Mouse (Mus musculus): Measurements from ENCODE around the gene Phyh. TPM values are rescaled to one million over a fixed set of nuclear protein-coding genes. Genes with fewer than 3 reads are reported as not detected.

Gene Phyh
- polyA plus RNA-seq, 1 experiment from 2014 or later: 47.0 TPM

- Histone ChIP-seq H3K9me3 (ENCODE audit: control insufficient read depth, low read length) (no peaks in the 10 kb centered on the region), H3K27ac (ENCODE audit: low read depth, low read length) (peak overlapping the region; percentile 100), H3K4me2 (replicated peaks; ENCODE audit: low read depth, low read length) (peak overlapping the region; percentile 78), H3K9ac (ENCODE audit: low read depth, low read length) (peak overlapping the region; percentile 99), H3K4me1 (replicated peaks; ENCODE audit: control insufficient read depth, insufficient read depth, low read length) (peaks cover 4% of the 10 kb centered on the region; the same call in 1 of the 2 replicates), H3K4me3 (ENCODE audit: low read depth, low read length) (peak overlapping the region; percentile 88), H3K27me3 (ENCODE audit: control insufficient read depth, insufficient read depth, low read length) (no peaks in the 10 kb centered on the region), H3K36me3 (ENCODE audit: control insufficient read depth, insufficient read depth, low read length) (peaks cover 5% of the 10 kb centered on the region; the same call in 1 of the 2 replicates)
- DNase-seq (ENCODE audit: low spot score) (peak; percentile 42), ATAC-seq (ENCODE audit: low FRiP score) (no peak)
- 3% methylated on average over 18 of the region's 18 CpGs for WGBS
Observed at GRCm38 (mm10) chr2:4883009-4883704, 35.7 kb upstream of the Phyh start.

DNA sequence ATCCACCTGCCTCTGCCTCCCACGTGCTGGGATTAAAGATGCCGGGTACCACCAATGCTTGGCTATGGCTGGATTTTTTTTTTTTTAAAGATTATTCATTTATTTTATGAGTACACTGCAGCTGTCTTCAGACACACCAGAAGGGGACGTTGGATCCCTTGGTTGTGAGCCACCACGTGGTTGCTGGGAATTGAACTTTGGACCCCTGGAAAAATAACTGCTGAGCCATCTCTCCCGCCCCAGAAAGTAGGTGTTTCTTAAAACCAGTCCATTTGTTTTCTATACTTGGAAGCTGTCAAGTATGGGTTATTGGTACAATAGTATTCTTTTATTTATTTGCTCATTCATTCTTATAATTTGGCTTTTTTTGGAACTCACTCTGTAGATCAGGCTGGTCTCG, 31.9 kb upstream of the Phyh start:
- H3K27me3 ChIP-seq (ENCODE audit: control insufficient read depth, insufficient read depth, low read length): no peaks in the 10 kb centered on the region
- DNase-seq (ENCODE audit: low spot score) (no peak), ATAC-seq (ENCODE audit: low FRiP score) (no peak)
- peaks cover 4% of the 10 kb centered on the region; the same call in 1 of the 2 replicates for H3K4me1 ChIP-seq (replicated peaks; ENCODE audit: control insufficient read depth, insufficient read depth, low read length)
- H3K36me3 ChIP-seq (ENCODE audit: control insufficient read depth, insufficient read depth, low read length): peaks cover 18% of the 10 kb centered on the region
- H3K9me3 ChIP-seq (ENCODE audit: control insufficient read depth, low read length): no peaks in the 10 kb centered on the region
- WGBS: 93% methylated on average over 6 of the region's 6 CpGs
- no peak overlapping the region for H3K4me3 ChIP-seq (ENCODE audit: low read depth, low read length)
- H3K9ac ChIP-seq (ENCODE audit: low read depth, low read length): no peak overlapping the region
- no peak overlapping the region for H3K4me2 ChIP-seq (replicated peaks; ENCODE audit: low read depth, low read length)
- no peak overlapping the region for H3K27ac ChIP-seq (ENCODE audit: low read depth, low read length)

DNA sequence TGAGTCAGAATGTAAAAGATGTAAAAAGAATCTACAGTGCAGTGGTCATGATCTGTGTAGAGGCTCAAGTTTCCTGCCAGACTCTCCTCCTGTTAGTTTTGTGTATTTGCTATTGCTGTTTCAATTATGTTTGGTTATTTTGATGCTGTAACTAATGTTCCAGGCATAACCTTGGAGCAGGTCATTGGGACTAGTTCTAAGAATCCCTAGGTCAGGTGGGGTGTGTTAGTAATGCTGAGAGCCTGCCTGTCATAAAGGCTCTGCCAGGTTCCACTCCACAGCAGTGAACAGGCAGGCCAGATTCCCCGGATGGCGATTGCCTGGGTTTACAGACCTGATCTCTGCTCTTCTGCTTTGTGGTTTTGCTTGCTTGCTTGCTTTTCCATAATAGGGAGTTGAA, 23.2 kb upstream of the Phyh start:
- H3K4me2 ChIP-seq (replicated peaks; ENCODE audit: low read depth, low read length): no peak overlapping the region
- ATAC-seq (ENCODE audit: low FRiP score) (no peak), DNase-seq (ENCODE audit: low spot score) (no peak)
- no peaks in the 10 kb centered on the region for H3K27me3 ChIP-seq (ENCODE audit: control insufficient read depth, insufficient read depth, low read length)
- H3K4me1 ChIP-seq (replicated peaks; ENCODE audit: control insufficient read depth, insufficient read depth, low read length): no peaks in the 10 kb centered on the region
- H3K4me3 ChIP-seq (ENCODE audit: low read depth, low read length): no peak overlapping the region
- no peak overlapping the region for H3K27ac ChIP-seq (ENCODE audit: low read depth, low read length)
- H3K36me3 ChIP-seq (ENCODE audit: control insufficient read depth, insufficient read depth, low read length): peaks cover 16% of the 10 kb centered on the region
- WGBS: 91% methylated on average over 2 of the region's 2 CpGs
- no peak overlapping the region for H3K9ac ChIP-seq (ENCODE audit: low read depth, low read length)
- H3K9me3 ChIP-seq (ENCODE audit: control insufficient read depth, low read length): no peaks in the 10 kb centered on the region

- Histone ChIP-seq H3K4me3 (ENCODE audit: low read depth, low read length) (no peak overlapping the region), H3K9ac (ENCODE audit: low read depth, low read length) (no peak overlapping the region), H3K4me2 (replicated peaks; ENCODE audit: low read depth, low read length) (no peak overlapping the region), H3K27ac (ENCODE audit: low read depth, low read length) (no peak overlapping the region), H3K9me3 (ENCODE audit: control insufficient read depth, low read length) (no peaks in the 10 kb centered on the region), H3K4me1 (replicated peaks; ENCODE audit: control insufficient read depth, insufficient read depth, low read length) (no peaks in the 10 kb centered on the region), H3K36me3 (ENCODE audit: control insufficient read depth, insufficient read depth, low read length) (peaks cover 16% of the 10 kb centered on the region), H3K27me3 (ENCODE audit: control insufficient read depth, insufficient read depth, low read length) (no peaks in the 10 kb centered on the region)
- WGBS: 95% methylated on average over 4 of the region's 4 CpGs
- no peak for DNase-seq (ENCODE audit: low spot score)
- ATAC-seq (ENCODE audit: low FRiP score): no peak
Observed at GRCm38 (mm10) chr2:4896970-4897369, 21.8 kb upstream of the Phyh start.

GRCm38 (mm10) chr2:4900624-4901023, 18.2 kb upstream of the Phyh start:
- Histone ChIP-seq H3K4me1 (replicated peaks; ENCODE audit: control insufficient read depth, insufficient read depth, low read length) (no peaks in the 10 kb centered on the region), H3K27me3 (ENCODE audit: control insufficient read depth, insufficient read depth, low read length) (no peaks in the 10 kb centered on the region), H3K9ac (ENCODE audit: low read depth, low read length) (no peak overlapping the region), H3K4me2 (replicated peaks; ENCODE audit: low read depth, low read length) (no peak overlapping the region), H3K27ac (ENCODE audit: low read depth, low read length) (no peak overlapping the region), H3K4me3 (ENCODE audit: low read depth, low read length) (no peak overlapping the region), H3K9me3 (ENCODE audit: control insufficient read depth, low read length) (no peaks in the 10 kb centered on the region), H3K36me3 (ENCODE audit: control insufficient read depth, insufficient read depth, low read length) (peaks cover 10% of the 10 kb centered on the region)
- ATAC-seq (ENCODE audit: low FRiP score): no peak
- no peak for DNase-seq (ENCODE audit: low spot score)
- WGBS: 92% methylated on average over 6 of the region's 6 CpGs

- 96% methylated on average over 5 of the region's 5 CpGs for WGBS
- H3K4me1 ChIP-seq (replicated peaks; ENCODE audit: control insufficient read depth, insufficient read depth, low read length): no peaks in the 10 kb centered on the region
- H3K4me3 ChIP-seq (ENCODE audit: low read depth, low read length): no peak overlapping the region
- no peak for DNase-seq (ENCODE audit: low spot score)
- no peak for ATAC-seq (ENCODE audit: low FRiP score)
- peaks cover 13% of the 10 kb centered on the region for H3K36me3 ChIP-seq (ENCODE audit: control insufficient read depth, insufficient read depth, low read length)
- H3K4me2 ChIP-seq (replicated peaks; ENCODE audit: low read depth, low read length): no peak overlapping the region
- H3K9me3 ChIP-seq (ENCODE audit: control insufficient read depth, low read length): no peaks in the 10 kb centered on the region
- H3K27ac ChIP-seq (ENCODE audit: low read depth, low read length): no peak overlapping the region
- H3K9ac ChIP-seq (ENCODE audit: low read depth, low read length): no peak overlapping the region
- no peaks in the 10 kb centered on the region for H3K27me3 ChIP-seq (ENCODE audit: control insufficient read depth, insufficient read depth, low read length)
Observed at GRCm38 (mm10) chr2:4902346-4902745, 16.5 kb upstream of the Phyh start.

- no peaks in the 10 kb centered on the region for H3K27me3 ChIP-seq (ENCODE audit: control insufficient read depth, insufficient read depth, low read length)
- H3K4me3 ChIP-seq (ENCODE audit: low read depth, low read length): no peak overlapping the region
- no peak overlapping the region for H3K4me2 ChIP-seq (replicated peaks; ENCODE audit: low read depth, low read length)
- H3K9me3 ChIP-seq (ENCODE audit: control insufficient read depth, low read length): no peaks in the 10 kb centered on the region
- H3K27ac ChIP-seq (ENCODE audit: low read depth, low read length): no peak overlapping the region
- H3K36me3 ChIP-seq (ENCODE audit: control insufficient read depth, insufficient read depth, low read length): peaks cover 8% of the 10 kb centered on the region; the same call in 1 of the 2 replicates
- 94% methylated on average over 6 of the region's 6 CpGs for WGBS
- no peak for ATAC-seq (ENCODE audit: low FRiP score)
- DNase-seq (ENCODE audit: low spot score): no peak
- no peaks in the 10 kb centered on the region for H3K4me1 ChIP-seq (replicated peaks; ENCODE audit: control insufficient read depth, insufficient read depth, low read length)
- no peak overlapping the region for H3K9ac ChIP-seq (ENCODE audit: low read depth, low read length)
Observed at GRCm38 (mm10) chr2:4907120-4907519, 11.7 kb upstream of the Phyh start.

DNA sequence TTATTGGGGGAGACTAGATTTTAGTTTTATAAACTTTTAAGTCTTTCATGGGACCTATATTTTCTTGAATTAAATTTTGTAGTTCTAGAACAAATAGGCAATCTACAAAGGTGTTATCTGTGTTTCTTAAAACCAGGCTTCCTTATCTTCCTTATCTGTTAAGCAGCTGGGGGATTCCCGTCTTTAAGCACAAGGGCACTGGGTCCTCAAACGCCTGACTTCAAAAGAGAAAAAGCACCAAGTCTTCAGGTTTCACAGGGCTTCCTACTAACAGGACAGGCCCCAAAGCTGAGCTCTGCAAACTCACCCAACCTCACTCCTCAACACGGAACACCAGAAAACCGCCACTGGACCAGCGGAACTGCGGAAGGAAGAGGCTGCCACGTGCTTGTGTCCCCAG, 10.9 kb upstream of the Phyh start:
- Histone ChIP-seq H3K4me3 (ENCODE audit: low read depth, low read length) (no peak overlapping the region), H3K4me2 (replicated peaks; ENCODE audit: low read depth, low read length) (no peak overlapping the region), H3K27ac (ENCODE audit: low read depth, low read length) (no peak overlapping the region), H3K9ac (ENCODE audit: low read depth, low read length) (no peak overlapping the region), H3K4me1 (replicated peaks; ENCODE audit: control insufficient read depth, insufficient read depth, low read length) (no peaks in the 10 kb centered on the region), H3K9me3 (ENCODE audit: control insufficient read depth, low read length) (no peaks in the 10 kb centered on the region), H3K36me3 (ENCODE audit: control insufficient read depth, insufficient read depth, low read length) (peaks cover 8% of the 10 kb centered on the region; the same call in 1 of the 2 replicates), H3K27me3 (ENCODE audit: control insufficient read depth, insufficient read depth, low read length) (no peaks in the 10 kb centered on the region)
- ATAC-seq (ENCODE audit: low FRiP score): no peak
- WGBS: 88% methylated on average over 7 of the region's 7 CpGs
- DNase-seq (ENCODE audit: low spot score): no peak

GRCm38 (mm10) chr2:4908771-4909315, 10.0 kb upstream of the Phyh start:
- 93% methylated on average over 3 of the region's 3 CpGs for WGBS
- no peak overlapping the region for H3K27ac ChIP-seq (ENCODE audit: low read depth, low read length)
- no peaks in the 10 kb centered on the region for H3K9me3 ChIP-seq (ENCODE audit: control insufficient read depth, low read length)
- no peaks in the 10 kb centered on the region for H3K4me1 ChIP-seq (replicated peaks; ENCODE audit: control insufficient read depth, insufficient read depth, low read length)
- no peak overlapping the region for H3K4me3 ChIP-seq (ENCODE audit: low read depth, low read length)
- DNase-seq (ENCODE audit: low spot score): no peak
- no peak for ATAC-seq (ENCODE audit: low FRiP score)
- H3K4me2 ChIP-seq (replicated peaks; ENCODE audit: low read depth, low read length): no peak overlapping the region
- peaks cover 8% of the 10 kb centered on the region; the same call in 1 of the 2 replicates for H3K36me3 ChIP-seq (ENCODE audit: control insufficient read depth, insufficient read depth, low read length)
- no peak overlapping the region for H3K9ac ChIP-seq (ENCODE audit: low read depth, low read length)
- no peaks in the 10 kb centered on the region for H3K27me3 ChIP-seq (ENCODE audit: control insufficient read depth, insufficient read depth, low read length)

Measured in hindbrain, embryonic 11.5 days (tissue).